Mouse (Mus musculus) thymus, adult 2 months (tissue): ENCODE results near the gene Lrrc4. TPM values are rescaled to one million over a fixed set of nuclear protein-coding genes. Genes with fewer than 3 reads are reported as not detected.

Experiments used
- DNase-seq: peaks from one replicate; pipeline ENCODE4 v3.0.0; 2021
- H3K27ac ChIP-seq: fragments of 200-500 bp; 2 replicates; pipeline ENCODE4 v1.5.1; 2012; ENCODE audit warnings: low read length, control low read depth; ENCODE audit not compliant: control insufficient read depth, insufficient read depth
- H3K27me3 ChIP-seq: fragments of 200-500 bp; 2 replicates; pipeline ENCODE4 v1.6.1; 2012; ENCODE audit warnings: mild to moderate bottlenecking, low read length, moderate library complexity, mixed read lengths; ENCODE audit not compliant: control insufficient read depth, insufficient read depth
- H3K36me3 ChIP-seq: fragments of 200-500 bp; 2 replicates; pipeline ENCODE4 v1.6.1; 2012; ENCODE audit warnings: mild to moderate bottlenecking, low read length, moderate library complexity; ENCODE audit not compliant: control insufficient read depth, insufficient read depth
- H3K4me1 ChIP-seq: fragments of 200-500 bp; replicated peaks from 2 replicates; pipeline ENCODE4 v1.6.1; 2012; ENCODE audit warnings: low read length; ENCODE audit not compliant: control insufficient read depth, insufficient read depth
- H3K4me3 ChIP-seq: fragments of 200-500 bp; 2 replicates; pipeline ENCODE4 v1.5.1; 2012; ENCODE audit warnings: mild to moderate bottlenecking, low read length, control low read depth, moderate library complexity; ENCODE audit not compliant: control insufficient read depth, insufficient read depth
- CTCF ChIP-seq: fragments of 200-500 bp; IDR thresholded peaks from 2 replicates; pipeline ENCODE4 v1.5.1; 2012; ENCODE audit warnings: mild to moderate bottlenecking, control low read depth, low read length, moderate library complexity, borderline replicate concordance; ENCODE audit not compliant: control insufficient read depth, poor library complexity, insufficient read depth; ENCODE audit errors: extremely low read depth
- POLR2A ChIP-seq: fragments of 200-500 bp; IDR thresholded peaks from 2 replicates; pipeline ENCODE4 v1.6.1; 2012; ENCODE audit warnings: mild to moderate bottlenecking, low read length, control low read depth, moderate library complexity; ENCODE audit not compliant: control insufficient read depth, poor library complexity, insufficient read depth; ENCODE audit errors: extremely low read depth
- WGBS: fragments of 180-500 bp; shearing (Covaris S2); methylation state at CpG from one replicate; pipeline ENCODE4 v1.1.7; 2018; 5-methylcytosine and 5-hydroxymethylcytosine counted together
- polyA plus RNA-seq: library from polyadenylated mRNA; depleted of rRNA; stranded (reverse); fragments of >200 nt; gene quantifications from 2 replicates; pipeline ENCODE4 v1.2.3, GENCODE M21; 2012

The Lrrc4 gene
- polyA plus RNA-seq, 1 experiment, result 0.67 TPM

DNA sequence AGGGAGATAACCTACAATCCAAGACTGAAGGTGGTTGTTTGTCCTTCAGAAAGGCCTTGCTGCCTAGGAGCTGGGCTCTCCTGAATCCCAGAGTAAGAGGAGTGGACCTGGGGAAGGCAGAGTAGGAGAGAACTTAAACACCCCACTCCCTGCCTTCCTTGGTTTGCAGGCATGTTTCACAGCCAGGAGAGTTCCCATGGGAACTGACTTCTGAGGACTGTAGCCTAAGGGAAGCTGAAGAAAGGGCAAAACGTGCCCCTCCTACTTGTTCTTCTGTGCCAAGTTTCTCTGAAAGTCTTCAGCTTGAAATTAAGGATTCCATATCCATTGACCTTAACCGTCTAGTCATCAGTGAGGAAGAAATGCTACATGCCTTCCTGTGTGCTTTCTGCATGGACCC is 188.6 kb downstream of the Lrrc4 start:
- 90% methylated on average over 2 of the region's 2 CpGs for WGBS
- TF ChIP-seq POLR2A, result no peak
- TF ChIP-seq CTCF, result no peak
- no peaks in the 10 kb centered on the region for H3K4me1 ChIP-seq

DNA sequence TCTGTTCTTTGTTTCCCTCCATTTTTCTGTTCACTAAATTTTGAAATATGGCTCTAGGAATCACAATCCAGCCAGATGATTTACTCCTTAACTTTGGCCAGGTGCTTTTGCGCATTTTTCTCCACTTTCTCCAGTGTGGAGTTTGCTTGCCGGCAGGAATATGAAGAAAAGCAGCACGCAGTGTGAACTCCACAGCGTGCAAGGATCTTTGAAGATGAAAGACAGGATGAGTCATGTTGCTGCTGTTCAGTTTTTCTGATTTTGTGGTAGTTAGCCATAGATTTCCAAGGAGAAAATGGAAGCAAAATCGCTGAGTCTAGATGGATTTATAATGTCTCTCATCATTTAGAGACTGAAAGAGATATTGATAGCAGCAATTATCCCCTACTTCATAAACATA is 191.5 kb downstream of the Lrrc4 start:
- H3K27ac ChIP-seq, result no peak overlapping the region
- no peak for TF ChIP-seq CTCF
- no peak for TF ChIP-seq POLR2A
- DNase-seq, result no peak
- WGBS, result 98% methylated on average over 5 of the region's 5 CpGs
- H3K4me3 ChIP-seq, result no peak overlapping the region
- H3K36me3 ChIP-seq, result no peaks in the 10 kb centered on the region
- no peaks in the 10 kb centered on the region for H3K4me1 ChIP-seq
- no peaks in the 10 kb centered on the region for H3K27me3 ChIP-seq

More for the DNA sequence above, 188.6 kb downstream of the Lrrc4 start:
- Histone ChIP-seq H3K4me3 (no peak overlapping the region), H3K36me3 (no peaks in the 10 kb centered on the region), H3K27me3 (no peaks in the 10 kb centered on the region), H3K27ac (no peak overlapping the region)
- no peak for DNase-seq

DNA sequence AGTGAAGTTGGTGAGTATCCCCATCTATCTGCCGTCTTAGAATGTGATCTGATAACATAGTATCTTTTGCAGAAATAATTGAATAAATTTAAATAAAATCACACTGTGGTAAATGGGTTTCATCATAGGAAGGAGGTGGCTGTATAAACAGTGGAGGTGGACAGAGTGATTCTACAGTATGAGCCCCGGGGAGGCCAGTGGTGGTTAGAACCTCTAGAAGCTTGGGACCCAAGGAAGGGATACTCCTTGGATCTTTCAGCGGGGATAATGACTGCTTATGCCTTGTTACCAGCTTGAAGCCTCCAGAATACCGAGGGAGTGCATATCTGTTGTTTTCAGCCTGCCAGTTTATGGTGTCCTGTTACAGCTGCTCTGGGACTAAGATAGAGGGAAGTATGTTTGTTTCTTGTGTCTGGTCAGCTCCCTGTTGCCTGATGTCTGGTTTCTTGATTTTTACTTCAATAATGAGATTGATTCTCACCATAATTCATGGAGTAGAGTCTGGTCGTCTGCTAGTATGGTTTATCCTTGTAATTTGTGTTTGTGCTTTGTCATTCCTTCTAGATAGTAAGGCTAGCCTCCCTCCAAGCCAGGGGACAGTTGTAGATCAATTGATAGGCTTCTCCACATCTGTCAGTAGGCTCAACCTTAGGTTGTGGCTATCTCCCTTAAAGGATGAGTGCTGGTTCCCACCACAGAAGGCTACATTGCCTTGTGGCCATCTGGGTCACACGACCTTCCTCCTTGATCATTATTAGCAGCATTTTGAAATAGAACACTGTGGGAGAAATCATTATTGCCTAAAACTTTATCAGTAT is 195.8 kb downstream of the Lrrc4 start:
- no peak for DNase-seq
- Histone ChIP-seq H3K4me1 (no peaks in the 10 kb centered on the region), H3K27me3 (no peaks in the 10 kb centered on the region), H3K36me3 (no peaks in the 10 kb centered on the region), H3K27ac (no peak overlapping the region), H3K4me3 (no peak overlapping the region)
- no peak for TF ChIP-seq POLR2A
- TF ChIP-seq CTCF, result no peak
- 95% methylated on average over 6 of the region's 6 CpGs for WGBS

DNA sequence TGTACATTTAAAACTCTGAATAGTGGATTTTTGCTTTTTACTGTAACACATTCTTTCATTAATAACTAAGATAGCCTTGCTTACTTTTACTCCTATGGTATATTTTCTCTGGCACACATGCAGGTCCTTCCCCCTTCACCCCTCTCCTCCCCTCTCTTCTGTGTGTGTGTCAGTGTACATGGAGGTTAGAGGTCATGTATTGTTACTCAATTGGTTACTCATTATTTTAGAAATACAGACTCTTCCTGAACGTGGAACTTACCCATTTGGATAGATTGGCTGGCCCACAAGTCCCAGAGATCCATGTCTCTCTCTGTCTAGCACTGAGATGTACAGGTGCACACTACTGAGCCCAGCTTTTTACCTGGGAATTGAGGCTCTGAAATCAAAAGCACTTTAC is 196.5 kb downstream of the Lrrc4 start:
- H3K4me3 ChIP-seq, result no peak overlapping the region
- no peaks in the 10 kb centered on the region for H3K27me3 ChIP-seq
- DNase-seq, result no peak
- H3K27ac ChIP-seq, result no peak overlapping the region
- H3K36me3 ChIP-seq, result no peaks in the 10 kb centered on the region
- no peak for TF ChIP-seq CTCF
- TF ChIP-seq POLR2A, result no peak
- WGBS, result 83% methylated on average over 1 of the region's 1 CpGs
- no peaks in the 10 kb centered on the region for H3K4me1 ChIP-seq

DNA sequence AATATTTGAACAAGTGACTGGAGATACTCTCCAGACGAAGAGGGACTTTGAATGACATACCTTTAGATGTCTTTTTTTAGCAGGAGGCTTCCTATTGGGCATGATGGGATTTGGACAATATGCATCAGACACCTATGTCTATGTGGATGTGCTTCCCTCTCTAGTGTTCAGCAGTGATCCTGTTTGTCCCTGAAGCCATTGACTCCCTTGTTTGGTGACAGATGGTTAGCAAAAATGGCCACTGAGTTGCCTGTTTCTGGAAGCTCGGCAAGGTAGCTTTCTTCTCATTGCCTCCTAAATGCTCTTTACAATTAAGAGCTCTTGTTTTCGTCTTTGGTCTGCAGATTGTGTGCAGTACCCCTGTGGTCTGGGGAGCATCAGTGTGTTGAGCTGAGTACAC is 197.9 kb downstream of the Lrrc4 start:
- Histone ChIP-seq H3K27ac (no peak overlapping the region), H3K4me1 (no peaks in the 10 kb centered on the region), H3K4me3 (no peak overlapping the region), H3K27me3 (no peaks in the 10 kb centered on the region), H3K36me3 (no peaks in the 10 kb centered on the region)
- no peak for DNase-seq
- TF ChIP-seq CTCF (no peak), POLR2A (no peak)
- WGBS, result 88% methylated on average over 3 of the region's 3 CpGs

DNA sequence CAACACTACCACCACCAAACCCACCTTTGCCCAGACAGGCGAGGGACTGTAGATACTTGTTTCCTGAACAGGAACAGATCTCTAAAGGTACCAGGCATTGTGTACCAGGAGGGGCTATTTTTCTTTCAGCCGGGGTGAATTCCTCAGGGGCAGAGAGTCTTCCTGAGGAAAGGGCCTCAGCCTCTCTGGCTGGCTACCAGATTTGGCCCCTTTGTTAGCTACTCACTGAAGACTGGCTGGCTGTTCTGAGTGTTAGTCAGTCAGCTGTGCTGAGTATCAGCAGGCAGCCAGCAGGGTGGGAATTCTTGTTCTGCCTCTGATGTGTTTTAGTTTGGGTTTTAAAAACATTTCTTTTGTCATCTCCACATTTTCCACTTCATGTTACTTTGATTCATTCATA is 198.4 kb downstream of the Lrrc4 start:
- TF ChIP-seq POLR2A (no peak), CTCF (no peak)
- no peak overlapping the region for H3K4me3 ChIP-seq
- no peak overlapping the region for H3K27ac ChIP-seq
- DNase-seq, result no peak
- no peaks in the 10 kb centered on the region for H3K36me3 ChIP-seq
- H3K27me3 ChIP-seq, result no peaks in the 10 kb centered on the region
- 93% methylated on average over 2 of the region's 2 CpGs for WGBS
- H3K4me1 ChIP-seq, result no peaks in the 10 kb centered on the region
